Mouse (Mus musculus) hindbrain, embryonic 14.5 days (tissue): ENCODE measurements around the gene Ctf1. TPM values are rescaled to one million over a fixed set of nuclear protein-coding genes. Genes with fewer than 3 reads are reported as not detected.

Experiments used
- ATAC-seq: fragments of 200-750 bp; cut with Nextera tagmentation; 2 replicates; pipeline ENCODE4 v1.8.0; 2017; ENCODE audit warnings: moderate number of reproducible peaks, mild to moderate bottlenecking, moderate TSS enrichment, moderate library complexity; ENCODE audit not compliant: low FRiP score
- DNase-seq: peaks from one replicate; pipeline ENCODE4 v3.0.0-alpha.2; 2015; ENCODE audit warnings: low spot score
- H3K27ac ChIP-seq: fragments of 300-500 bp; sonication (generic); 2 replicates; pipeline ENCODE4 v1.5.1; 2014; ENCODE audit warnings: mild to moderate bottlenecking, moderate library complexity
- H3K27me3 ChIP-seq: fragments of 300-500 bp; sonication (generic); 2 replicates; pipeline ENCODE4 v1.6.1; 2014; ENCODE audit warnings: mild to moderate bottlenecking, low read length, mixed read lengths; ENCODE audit not compliant: control insufficient read depth, insufficient read depth
- H3K36me3 ChIP-seq: fragments of 300-500 bp; sonication (generic); replicated peaks from 2 replicates; pipeline ENCODE4 v1.6.1; 2014; ENCODE audit not compliant: control insufficient read depth, insufficient read depth
- H3K4me1 ChIP-seq: fragments of 300-500 bp; sonication (generic); replicated peaks from 2 replicates; pipeline ENCODE4 v1.6.1; 2014; ENCODE audit warnings: antibody characterized with exemption, low read length, mixed read lengths; ENCODE audit not compliant: control insufficient read depth, insufficient read depth
- H3K4me2 ChIP-seq: fragments of 300-500 bp; sonication (generic); replicated peaks from 2 replicates; pipeline ENCODE4 v1.6.1; 2014; ENCODE audit warnings: mild to moderate bottlenecking, moderate library complexity
- H3K4me3 ChIP-seq: fragments of 300-500 bp; sonication (generic); replicated peaks from 2 replicates; pipeline ENCODE4 v1.5.1; 2014; ENCODE audit warnings: mild to moderate bottlenecking, low read length
- H3K9ac ChIP-seq: fragments of 300-500 bp; sonication (generic); 2 replicates; pipeline ENCODE4 v1.6.1; 2014
- H3K9me3 ChIP-seq: fragments of 300-500 bp; sonication (generic); 2 replicates; pipeline ENCODE4 v1.6.1; 2016; ENCODE audit warnings: low read length; ENCODE audit not compliant: control insufficient read depth
- WGBS: fragments of 180-500 bp; shearing (Covaris S2); extraction: QIAGEN DNeasy Blood & Tissue Kit; methylation state at CpG from one replicate; pipeline ENCODE4 v1.1.7; 2014; 5-methylcytosine and 5-hydroxymethylcytosine counted together
- polyA plus RNA-seq: library from polyadenylated mRNA; unstranded; fragments of >200 nt; fragmentation: Nextera tagmentation; extraction: Ambion mirVana; gene quantifications from 2 replicates; pipeline ENCODE4 v1.2.1, GENCODE M21; 2014

Ctf1 gene
- polyA plus RNA-seq, 1 experiment from 2014 or later = 4.2 TPM

GRCm38 (mm10) chr7:127675391-127675811 is 37.1 kb upstream of the Ctf1 start:
- Histone ChIP-seq H3K9me3 (no peaks in the 10 kb centered on the region), H3K4me3 (no peak overlapping the region), H3K4me2 (no peak overlapping the region), H3K27ac (peak overlapping the region; percentile 7; the same call in 1 of the 2 replicates), H3K27me3 (no peaks in the 10 kb centered on the region), H3K4me1 (no peaks in the 10 kb centered on the region), H3K36me3 (peaks cover 5% of the 10 kb centered on the region; the same call in 1 of the 2 replicates), H3K9ac (no peak overlapping the region)
- WGBS = 64% methylated on average over 9 of the region's 9 CpGs
- DNase-seq (no peak), ATAC-seq (peak; percentile 48)

DNA sequence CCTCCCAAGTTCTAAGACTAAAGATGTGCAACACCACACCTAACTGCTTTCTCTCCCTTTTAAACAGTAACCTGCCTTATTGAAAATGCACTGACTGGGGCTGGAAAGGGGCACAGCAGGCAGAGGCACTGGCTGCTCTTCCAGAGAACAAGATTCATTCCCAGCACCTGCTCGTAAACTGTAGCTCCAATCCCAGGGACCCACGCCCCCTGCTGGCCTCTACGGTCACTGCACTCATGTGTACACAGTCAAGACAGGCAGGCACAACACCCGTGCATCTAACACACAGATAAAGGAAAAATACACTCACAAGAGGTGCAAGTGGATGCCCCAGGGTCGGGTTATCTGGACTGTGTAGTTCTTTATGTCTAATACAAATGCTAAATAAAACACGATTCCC is 35.5 kb upstream of the Ctf1 start:
- Histone ChIP-seq H3K9me3 (no peaks in the 10 kb centered on the region), H3K27me3 (no peaks in the 10 kb centered on the region), H3K4me3 (no peak overlapping the region), H3K9ac (no peak overlapping the region), H3K4me2 (no peak overlapping the region), H3K27ac (no peak overlapping the region), H3K4me1 (no peaks in the 10 kb centered on the region), H3K36me3 (peaks cover 5% of the 10 kb centered on the region; the same call in 1 of the 2 replicates)
- 76% methylated on average over 6 of the region's 6 CpGs for WGBS
- no peak for ATAC-seq
- DNase-seq = no peak

GRCm38 (mm10) chr7:127677609-127678008 is 34.9 kb upstream of the Ctf1 start:
- Histone ChIP-seq H3K27ac (no peak overlapping the region), H3K4me1 (no peaks in the 10 kb centered on the region), H3K9me3 (no peaks in the 10 kb centered on the region), H3K27me3 (no peaks in the 10 kb centered on the region), H3K9ac (no peak overlapping the region), H3K4me2 (no peak overlapping the region), H3K36me3 (peaks cover 5% of the 10 kb centered on the region; the same call in 1 of the 2 replicates), H3K4me3 (no peak overlapping the region)
- WGBS = 97% methylated on average over 4 of the region's 4 CpGs
- ATAC-seq = no peak
- DNase-seq = no peak

GRCm38 (mm10) chr7:127678811-127679210 is 33.7 kb upstream of the Ctf1 start:
- DNase-seq (no peak), ATAC-seq (no peak)
- Histone ChIP-seq H3K4me3 (no peak overlapping the region), H3K36me3 (peaks cover 5% of the 10 kb centered on the region; the same call in 1 of the 2 replicates), H3K4me1 (no peaks in the 10 kb centered on the region), H3K9me3 (no peaks in the 10 kb centered on the region), H3K9ac (no peak overlapping the region), H3K27ac (no peak overlapping the region), H3K4me2 (no peak overlapping the region), H3K27me3 (no peaks in the 10 kb centered on the region)
- 61% methylated on average over 2 of the region's 2 CpGs for WGBS

- no peak for DNase-seq
- no peak for ATAC-seq
- Histone ChIP-seq H3K4me1 (no peaks in the 10 kb centered on the region), H3K36me3 (peaks cover 8% of the 10 kb centered on the region; the same call in 1 of the 2 replicates), H3K27me3 (no peaks in the 10 kb centered on the region), H3K27ac (no peak overlapping the region), H3K9me3 (no peaks in the 10 kb centered on the region), H3K4me3 (no peak overlapping the region), H3K4me2 (no peak overlapping the region), H3K9ac (no peak overlapping the region)
- 89% methylated on average over 13 of the region's 13 CpGs for WGBS
Measured at GRCm38 (mm10) chr7:127680541-127680940, 32.0 kb upstream of the Ctf1 start.

DNA sequence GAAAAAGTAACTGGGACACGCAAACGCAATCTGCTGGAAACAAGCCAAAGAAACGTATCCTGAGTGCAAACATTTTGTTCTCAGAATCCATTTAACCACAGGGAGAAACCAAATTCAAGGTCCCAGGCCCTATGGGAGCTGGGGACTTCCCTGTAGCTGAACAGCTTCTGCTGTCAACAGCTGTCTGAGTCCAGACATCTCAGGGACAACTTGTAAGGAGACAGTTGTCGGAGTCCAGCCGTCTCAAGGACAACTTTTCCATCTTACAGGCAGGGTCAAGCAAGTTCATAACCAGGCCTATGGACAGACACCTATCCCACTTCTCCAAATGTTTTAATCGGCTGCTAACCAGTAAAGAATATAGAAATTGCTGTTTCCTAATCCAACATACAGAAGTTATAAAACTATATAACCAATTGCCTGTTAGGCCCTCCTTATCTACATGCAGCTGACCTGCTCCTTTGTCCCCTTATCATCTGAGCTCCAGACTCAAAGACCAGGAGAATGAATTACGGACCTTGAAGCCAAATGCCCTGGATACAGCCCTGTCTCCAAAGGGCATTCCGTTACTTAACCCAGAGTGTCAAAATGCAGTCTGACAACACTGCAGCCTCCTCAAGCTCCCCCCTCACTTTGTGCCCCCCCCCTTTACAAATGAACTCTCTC is 30.5 kb upstream of the Ctf1 start:
- Histone ChIP-seq H3K4me2 (no peak overlapping the region), H3K9ac (no peak overlapping the region), H3K4me3 (no peak overlapping the region), H3K4me1 (no peaks in the 10 kb centered on the region), H3K27ac (no peak overlapping the region), H3K27me3 (no peaks in the 10 kb centered on the region), H3K36me3 (peaks cover 4% of the 10 kb centered on the region; the same call in 1 of the 2 replicates), H3K9me3 (no peaks in the 10 kb centered on the region)
- no peak for DNase-seq
- 86% methylated on average over 8 of the region's 8 CpGs for WGBS
- no peak for ATAC-seq

DNA sequence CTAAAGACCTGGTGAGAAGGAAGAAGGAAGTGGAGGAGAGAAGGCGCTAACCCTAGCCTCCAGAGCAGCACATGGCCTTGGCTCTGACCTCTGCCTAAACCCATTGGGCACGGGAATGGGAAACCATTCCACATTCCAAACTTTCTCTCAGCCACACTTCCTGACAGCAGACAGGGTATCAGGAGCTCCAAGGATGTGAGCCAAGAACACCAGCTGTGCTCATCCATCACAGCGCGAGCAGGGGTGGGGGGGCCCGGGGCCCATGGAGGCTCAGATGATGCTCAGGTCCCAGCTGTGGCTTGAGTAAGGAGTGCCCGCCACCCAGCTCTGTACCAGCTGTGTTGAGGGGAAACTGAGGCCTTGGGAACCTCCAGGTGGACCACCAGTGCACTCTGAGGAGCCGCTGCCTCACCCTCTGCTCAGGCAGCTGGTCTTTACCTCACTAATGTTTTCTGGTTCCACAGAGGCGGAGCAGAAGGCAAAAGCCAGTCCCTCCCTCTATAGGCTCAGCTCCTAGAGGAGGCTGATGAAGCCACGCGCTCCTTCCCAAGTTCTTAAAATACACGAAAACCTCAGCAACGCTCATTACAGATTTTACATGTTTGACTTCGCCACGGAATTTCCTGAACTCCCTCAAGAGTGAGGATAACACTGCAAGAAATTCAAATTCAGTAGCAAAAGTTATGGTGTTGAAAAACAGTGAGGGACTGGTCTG is 27.1 kb upstream of the Ctf1 start:
- ATAC-seq (no peak), DNase-seq (no peak)
- WGBS = 69% methylated on average over 14 of the region's 14 CpGs

DNA sequence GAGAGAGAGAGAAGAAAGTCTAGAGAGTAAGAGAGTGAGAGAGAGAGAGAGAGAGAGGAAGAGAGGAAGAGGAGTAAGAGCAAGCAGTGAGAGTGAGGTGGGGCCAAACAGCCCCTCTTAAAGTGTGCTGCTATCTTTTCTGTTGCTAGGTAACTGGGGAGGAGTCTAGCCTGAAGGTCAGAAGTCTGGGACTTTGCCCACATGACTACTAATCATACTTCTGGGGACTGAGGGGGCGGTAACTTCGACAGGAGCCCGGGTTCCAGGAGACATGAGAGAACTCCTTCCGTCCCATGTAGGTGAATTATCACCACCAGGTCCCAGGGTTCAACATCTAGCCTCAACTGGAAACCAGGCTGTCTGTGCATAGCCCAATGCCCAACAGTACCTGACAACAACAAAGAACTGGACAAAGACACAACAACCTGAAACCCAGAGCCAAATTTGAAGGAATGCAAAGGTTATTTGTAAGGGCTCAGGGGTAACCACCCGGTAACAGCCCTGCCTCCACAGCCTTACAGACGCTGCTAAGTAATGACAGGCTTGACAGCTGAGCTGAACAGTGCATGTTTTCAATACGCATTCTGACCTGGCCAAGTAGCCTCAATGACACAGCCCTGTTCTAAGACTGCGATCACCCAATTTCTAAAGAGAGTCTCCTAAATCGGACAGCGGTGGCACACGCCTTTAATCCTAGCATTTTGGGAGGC is 25.6 kb upstream of the Ctf1 start:
- Histone ChIP-seq H3K27me3 (no peaks in the 10 kb centered on the region), H3K27ac (no peak overlapping the region), H3K9ac (no peak overlapping the region), H3K36me3 (0 out of 2 replicates have a peak, but pooled peaks cover 3% of the 10 kb centered on the region), H3K4me1 (peaks cover 8% of the 10 kb centered on the region; the same call in 1 of the 2 replicates), H3K9me3 (no peaks in the 10 kb centered on the region), H3K4me3 (no peak overlapping the region), H3K4me2 (no peak overlapping the region)
- WGBS = 85% methylated on average over 11 of the region's 11 CpGs
- no peak for ATAC-seq
- no peak for DNase-seq

More for the DNA sequence above, 27.1 kb upstream of the Ctf1 start:
- Histone ChIP-seq H3K4me2 (no peak overlapping the region), H3K4me3 (no peak overlapping the region), H3K36me3 (0 out of 2 replicates have a peak, but pooled peaks cover 3% of the 10 kb centered on the region), H3K9ac (no peak overlapping the region), H3K27ac (0 out of 2 replicates have a peak overlapping the region, but pooled peaks have one; percentile 17), H3K9me3 (no peaks in the 10 kb centered on the region), H3K27me3 (no peaks in the 10 kb centered on the region), H3K4me1 (no peaks in the 10 kb centered on the region)

DNA sequence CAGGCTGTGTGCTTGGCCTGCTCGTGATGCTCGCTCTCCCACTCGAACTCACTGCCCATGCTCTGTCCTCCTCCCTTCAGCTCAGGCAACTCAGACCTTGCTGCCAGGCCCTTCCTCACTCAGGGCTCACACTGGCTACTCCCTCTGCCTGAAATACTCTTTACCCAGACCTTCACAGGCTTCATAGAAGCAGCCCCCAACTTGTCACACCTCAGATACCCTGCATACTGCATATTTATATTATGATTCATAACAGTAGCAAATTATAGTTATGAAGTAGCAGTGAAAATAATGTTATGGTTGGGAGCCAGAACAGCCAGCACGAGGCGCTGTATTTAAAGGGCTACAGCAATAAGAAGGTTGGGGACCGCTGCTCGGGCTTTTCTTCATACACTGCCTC is 23.6 kb upstream of the Ctf1 start:
- no peak overlapping the region for H3K4me2 ChIP-seq
- peaks cover 8% of the 10 kb centered on the region; the same call in 1 of the 2 replicates for H3K4me1 ChIP-seq
- 85% methylated on average over 7 of the region's 7 CpGs for WGBS
- H3K27ac ChIP-seq = no peak overlapping the region
- 0 out of 2 replicates have a peak, but pooled peaks cover 3% of the 10 kb centered on the region for H3K36me3 ChIP-seq
- H3K27me3 ChIP-seq = no peaks in the 10 kb centered on the region
- ATAC-seq (no peak), DNase-seq (no peak)
- H3K4me3 ChIP-seq = no peak overlapping the region
- no peaks in the 10 kb centered on the region for H3K9me3 ChIP-seq
- H3K9ac ChIP-seq = no peak overlapping the region
